Mouse (Mus musculus) testis, adult 2 months (tissue): Measurements from ENCODE around the gene Pom121l2. TPM values are rescaled to one million over a fixed set of nuclear protein-coding genes. Genes with fewer than 3 reads are reported as not detected.

ENCODE experiments used
- H3K27ac ChIP-seq: fragments of 200-500 bp; 2 replicates; pipeline ENCODE4 v1.5.1; 2012; ENCODE audit warnings: low read depth, low read length; ENCODE audit not compliant: control insufficient read depth, insufficient read depth
- H3K27me3 ChIP-seq: fragments of 200-500 bp; 2 replicates; pipeline ENCODE4 v1.6.1; 2012; ENCODE audit warnings: mild to moderate bottlenecking, low read length, moderate library complexity; ENCODE audit not compliant: control insufficient read depth, insufficient read depth
- H3K36me3 ChIP-seq: fragments of 200-500 bp; 2 replicates; pipeline ENCODE4 v1.6.1; 2012; ENCODE audit warnings: mild to moderate bottlenecking, low read length; ENCODE audit not compliant: control insufficient read depth, insufficient read depth
- H3K4me1 ChIP-seq: fragments of 200-500 bp; 2 replicates; pipeline ENCODE4 v1.6.1; 2012; ENCODE audit warnings: low read length; ENCODE audit not compliant: control insufficient read depth, insufficient read depth
- H3K4me3 ChIP-seq: fragments of 200-500 bp; 2 replicates; pipeline ENCODE4 v1.5.1; 2012; ENCODE audit warnings: low read depth, mild to moderate bottlenecking, low read length, moderate library complexity, mixed read lengths; ENCODE audit not compliant: control insufficient read depth
- CTCF ChIP-seq: fragments of 200-500 bp; IDR thresholded peaks from 2 replicates; pipeline ENCODE4 v1.5.1; 2012; ENCODE audit warnings: low read depth, mild to moderate bottlenecking, inconsistent platforms, low read length, moderate library complexity; ENCODE audit not compliant: control insufficient read depth, insufficient read depth, insufficient replicate concordance
- POLR2A ChIP-seq: fragments of 200-500 bp; IDR thresholded peaks from 2 replicates; pipeline ENCODE4 v1.6.1; 2012; ENCODE audit warnings: low read depth, mild to moderate bottlenecking, inconsistent platforms, low read length, moderate library complexity; ENCODE audit not compliant: control insufficient read depth
- polyA plus RNA-seq: library from polyadenylated mRNA; depleted of rRNA; stranded (reverse); fragments of >200 nt; gene quantifications from 2 replicates; pipeline ENCODE4 v1.2.3, GENCODE M21; 2012

Pom121l2 gene
- polyA plus RNA-seq, 1 experiment, result 157 TPM

GRCm38 (mm10) chr13:21971641-21972040 lies 9.4 kb upstream of the Pom121l2 start:
- no peak overlapping the region for H3K27ac ChIP-seq
- no peaks in the 10 kb centered on the region for H3K27me3 ChIP-seq
- H3K36me3 ChIP-seq, result no peaks in the 10 kb centered on the region
- TF ChIP-seq POLR2A (no peak), CTCF (no peak)
- H3K4me3 ChIP-seq, result no peak overlapping the region
- peaks cover 2% of the 10 kb centered on the region; the same call in 1 of the 2 replicates for H3K4me1 ChIP-seq

- Histone ChIP-seq H3K4me3 (peak overlapping the region; percentile 88), H3K27ac (peak overlapping the region; percentile 86), H3K36me3 (no peaks in the 10 kb centered on the region), H3K27me3 (no peaks in the 10 kb centered on the region), H3K4me1 (peaks cover 2% of the 10 kb centered on the region; the same call in 1 of the 2 replicates)
- no peak for TF ChIP-seq POLR2A
- TF ChIP-seq CTCF, result peak; percentile 74
Measured at GRCm38 (mm10) chr13:21974221-21974725, 6.7 kb upstream of the Pom121l2 start.

DNA sequence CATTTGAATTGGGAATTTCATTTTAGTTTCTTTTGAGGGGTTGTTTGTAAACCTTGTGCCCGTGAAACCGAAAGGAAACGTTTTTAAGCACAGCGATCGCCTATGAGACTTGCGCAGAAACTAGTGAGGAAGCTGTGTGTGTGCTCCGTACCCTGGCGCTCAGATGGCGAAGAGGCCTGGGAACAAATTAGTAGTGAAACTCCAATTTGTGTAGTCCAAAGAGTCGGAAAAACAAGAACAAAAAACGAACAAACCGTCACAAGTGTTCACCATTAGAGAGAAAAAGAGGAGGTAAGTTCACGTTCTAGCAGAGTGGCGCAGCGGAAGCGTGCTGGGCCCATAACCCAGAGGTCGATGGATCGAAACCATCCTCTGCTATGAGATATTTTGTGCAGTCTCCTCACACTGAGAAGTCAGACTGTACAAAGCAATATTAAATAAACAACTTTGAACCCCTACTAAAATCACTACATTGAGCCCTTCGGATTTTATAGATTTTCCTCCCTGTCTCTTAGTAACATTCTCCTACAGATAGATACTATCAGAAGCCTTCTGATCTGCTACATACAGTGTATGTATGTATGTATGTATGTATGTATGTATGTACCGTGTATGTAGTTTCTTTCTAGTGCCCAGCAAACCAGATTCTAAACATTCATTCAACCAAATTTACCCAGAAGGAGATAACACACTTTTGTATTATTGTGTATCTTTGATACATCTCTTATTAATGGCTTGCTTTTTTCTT lies 6.1 kb upstream of the Pom121l2 start:
- no peaks in the 10 kb centered on the region for H3K27me3 ChIP-seq
- peak overlapping the region; percentile 86 for H3K27ac ChIP-seq
- TF ChIP-seq POLR2A (no peak), CTCF (no peak)
- H3K4me1 ChIP-seq, result peaks cover 2% of the 10 kb centered on the region; the same call in 1 of the 2 replicates
- no peaks in the 10 kb centered on the region for H3K36me3 ChIP-seq
- H3K4me3 ChIP-seq, result peak overlapping the region; percentile 88

DNA sequence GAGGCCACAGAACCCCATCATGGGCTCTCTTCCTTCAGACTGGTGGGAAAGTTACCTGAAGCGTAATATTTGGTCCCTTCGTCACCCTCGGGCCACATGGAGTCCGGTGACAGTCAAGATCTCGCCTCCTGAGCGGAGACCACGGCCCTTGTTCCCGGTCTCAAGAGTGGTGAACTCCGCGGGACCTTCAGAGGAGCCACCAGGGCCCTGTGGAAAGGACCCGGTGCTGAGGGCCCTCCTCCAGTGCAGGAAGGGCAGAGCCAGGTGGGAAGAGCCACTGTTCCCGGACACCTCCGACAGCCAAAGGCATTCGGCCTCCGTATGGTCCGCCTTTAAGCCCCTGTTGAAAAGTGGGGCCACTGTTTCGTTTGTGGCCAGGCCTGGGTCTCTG lies 804 bp downstream of the Pom121l2 start:
- Histone ChIP-seq H3K27ac (peak overlapping the region; percentile 87), H3K36me3 (no peaks in the 10 kb centered on the region; the same call in 1 of the 2 replicates)

GRCm38 (mm10) chr13:21984486-21984885 lies 3.5 kb downstream of the Pom121l2 start:
- no peaks in the 10 kb centered on the region for H3K27me3 ChIP-seq

More for the DNA sequence above, 804 bp downstream of the Pom121l2 start:
- no peaks in the 10 kb centered on the region for H3K4me1 ChIP-seq
- no peaks in the 10 kb centered on the region for H3K27me3 ChIP-seq
- peak overlapping the region; percentile 88 for H3K4me3 ChIP-seq
- no peak for TF ChIP-seq POLR2A
- no peak for TF ChIP-seq CTCF

GRCm38 (mm10) chr13:21992550-21992949 lies 11.6 kb downstream of the Pom121l2 start:
- Histone ChIP-seq H3K27me3 (peaks cover 11% of the 10 kb centered on the region), H3K36me3 (no peaks in the 10 kb centered on the region), H3K27ac (no peak overlapping the region), H3K4me3 (no peak overlapping the region), H3K4me1 (peaks cover 8% of the 10 kb centered on the region)
- TF ChIP-seq POLR2A, result no peak
- TF ChIP-seq CTCF, result no peak

More at GRCm38 (mm10) chr13:21984486-21984885, 3.5 kb downstream of the Pom121l2 start:
- H3K4me3 ChIP-seq, result peak overlapping the region; percentile 88
- TF ChIP-seq POLR2A (no peak), CTCF (no peak)
- no peaks in the 10 kb centered on the region for H3K4me1 ChIP-seq
- H3K27ac ChIP-seq, result no peak overlapping the region; the same call in 1 of the 2 replicates
- H3K36me3 ChIP-seq, result no peaks in the 10 kb centered on the region; the same call in 1 of the 2 replicates

GRCm38 (mm10) chr13:21993957-21994738 lies 13.2 kb downstream of the Pom121l2 start:
- Histone ChIP-seq H3K27ac (no peak overlapping the region), H3K4me1 (peaks cover 8% of the 10 kb centered on the region), H3K36me3 (no peaks in the 10 kb centered on the region), H3K27me3 (peaks cover 11% of the 10 kb centered on the region), H3K4me3 (no peak overlapping the region)
- TF ChIP-seq POLR2A (no peak), CTCF (no peak)
